Mouse (Mus musculus) layer of hippocampus, postnatal 25 days (tissue): ENCODE measurements around the gene Xk. TPM values are rescaled to one million over a fixed set of nuclear protein-coding genes. Genes with fewer than 3 reads are reported as not detected.
A peak's percentile ranks its signal among the peaks of the same experiment; 100 is the strongest.
"Not testable (repeated sequence)": the region's sequence is repeated elsewhere in the genome, so short reads cannot be mapped to it uniquely, and the experiment has no call there.

Experiments
- DNase-seq, 2 experiments: peaks; one replicate each; pipeline ENCODE4 v3.0.0; 2022; ENCODE audit warnings: mixed read lengths in 2 of 2, low spot score in 1 of 2; ENCODE audit errors: extremely low spot score in 1 of 2
- total RNA-seq, 2 experiments: library from RNA; stranded (reverse); gene quantifications; 2 replicates each; pipeline ENCODE4 v1.2.3; 2021

The Xk gene
- total RNA-seq, 2 experiments from 2014 or later: 12.0 to 15.8 TPM

- DNase-seq: no peak
Measured at GRCm38 (mm10) chrX:9303455-9303854, 30.9 kb downstream of the Xk start.

- not testable (repeated sequence) for DNase-seq
Measured at GRCm38 (mm10) chrX:9316457-9316856, 43.9 kb downstream of the Xk start.

- DNase-seq: not testable (repeated sequence)
Measured at GRCm38 (mm10) chrX:9327954-9328353, 55.4 kb downstream of the Xk start.

- not testable (repeated sequence) for DNase-seq
Measured at GRCm38 (mm10) chrX:9332366-9332962, 59.9 kb downstream of the Xk start.

GRCm38 (mm10) chrX:9333035-9333434 is 60.5 kb downstream of the Xk start:
- DNase-seq: peak; percentile 13 to 67

GRCm38 (mm10) chrX:9334996-9335395 is 62.4 kb downstream of the Xk start:
- not testable (repeated sequence) for DNase-seq

GRCm38 (mm10) chrX:9350327-9350726 is 77.8 kb downstream of the Xk start, which contains the start of gene H2al1k:
H2al1k (plus strand) TSS chrX:9350627.
- DNase-seq: not testable (repeated sequence)

Other genes with a start within 250 kb of the Xk start
- not detected for gene Fthl17e, start 239.3 kb upstream of the Xk start, total RNA-seq
- not detected for gene Fthl17f, start 209.7 kb upstream of the Xk start, total RNA-seq
- not detected for gene 4930402K13Rik, start 168.2 kb upstream of the Xk start, total RNA-seq
- gene Lancl3, start 72.9 kb upstream of the Xk start, total RNA-seq: 1 to 10 TPM; 4.6 to 5.4 TPM
- gene Gm14862, start 15.9 kb upstream of the Xk start, total RNA-seq: not detected
- gene H2al1m, start 11.0 kb downstream of the Xk start, total RNA-seq: 1 to 10 TPM in 1 of 2 experiments, not detected in 1; 1.0 TPM
- not detected for gene H2al1k, start 77.9 kb downstream of the Xk start, total RNA-seq
- gene Cybb, start 215.0 kb downstream of the Xk start, total RNA-seq: under 1 TPM; 0.37 to 0.99 TPM